Mouse (Mus musculus): ENCODE results near the gene Klrb1c. TPM values are rescaled to one million over a fixed set of nuclear protein-coding genes. Genes with fewer than 3 reads are reported as not detected.
"Not testable (repeated sequence)": the region's sequence is repeated elsewhere in the genome, so short reads cannot be mapped to it uniquely, and the experiment has no call there.

Klrb1c gene
- total RNA-seq, 2 experiments from 2014 or later: not detected

DNA sequence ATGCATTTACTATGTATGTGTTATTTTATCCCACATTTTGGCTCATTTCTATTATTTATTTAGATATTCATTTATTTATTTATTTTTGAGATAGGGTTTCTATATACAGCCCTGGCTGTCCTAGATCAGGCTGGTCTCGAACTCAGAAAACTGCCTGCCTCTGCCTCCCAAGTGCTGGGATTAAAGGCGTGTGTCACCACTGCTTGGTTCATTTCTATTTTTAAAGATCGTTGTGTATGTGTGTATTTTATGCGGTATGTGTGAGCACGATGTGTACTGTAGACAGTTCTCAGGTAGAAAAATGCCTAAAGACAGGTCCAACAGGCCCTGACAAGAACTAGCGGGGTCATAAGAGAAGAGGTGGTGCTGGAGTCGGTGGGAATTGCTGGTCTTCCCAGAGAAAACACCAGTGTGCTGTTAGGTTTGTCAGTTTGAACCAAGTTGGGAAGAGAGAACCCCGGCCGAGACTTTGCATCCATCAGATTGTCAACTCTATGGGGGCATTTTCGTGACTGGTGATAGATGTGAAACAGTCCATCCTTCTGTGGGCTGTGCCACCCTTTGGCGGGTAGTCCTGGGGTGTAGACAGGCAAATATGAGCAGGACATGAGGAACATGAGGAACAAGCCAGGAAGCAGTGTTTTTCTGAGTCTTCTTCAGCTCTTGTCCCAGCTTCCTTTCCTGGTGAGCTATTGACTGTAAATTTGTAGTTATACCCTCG lies 8.3 kb upstream of the Klrb1c start:
- no peak for TF ChIP-seq CTCF (IDR thresholded peaks at IDR 0.05)
- intact Hi-C loops (cut with DNase I): no loop called here
- DNase-seq (ENCODE audit: extremely low spot score in 1 of 2, low spot score in 2 of 2): no peak
- Histone ChIP-seq H3K4me3 (peak overlapping the region; percentile 72), H3K27ac (no peak overlapping the region)

GRCm38 (mm10) chr6:128796321-128796955 lies 7.4 kb upstream of the Klrb1c start:
- Histone ChIP-seq H3K27ac (no peak overlapping the region), H3K4me3 (no peak overlapping the region)
- intact Hi-C loops (cut with DNase I): no loop called here
- no peak for TF ChIP-seq CTCF (IDR thresholded peaks at IDR 0.05)
- DNase-seq (ENCODE audit: extremely low spot score in 1 of 2, low spot score in 2 of 2): no peak

GRCm38 (mm10) chr6:128793734-128794133 lies 4.7 kb upstream of the Klrb1c start:
- no peak for TF ChIP-seq CTCF (IDR thresholded peaks at IDR 0.05)
- Histone ChIP-seq H3K4me3 (no peak overlapping the region), H3K27ac (no peak overlapping the region)
- DNase-seq (ENCODE audit: extremely low spot score in 1 of 2, low spot score in 2 of 2): no peak
- intact Hi-C loops (cut with DNase I): no loop called here

- H3K27ac ChIP-seq; DNase-seq (ENCODE audit: extremely low spot score in 1 of 2, low spot score in 2 of 2); H3K4me3 ChIP-seq: not testable (repeated sequence)
- intact Hi-C loops (cut with DNase I): loop anchor here (2.0 kb wide), 1 partner anchor 166 kb away; no protein-coding TSS in a partner anchor
Measured at GRCm38 (mm10) chr6:128790491-128790994, 1.5 kb upstream of the Klrb1c start.

DNA sequence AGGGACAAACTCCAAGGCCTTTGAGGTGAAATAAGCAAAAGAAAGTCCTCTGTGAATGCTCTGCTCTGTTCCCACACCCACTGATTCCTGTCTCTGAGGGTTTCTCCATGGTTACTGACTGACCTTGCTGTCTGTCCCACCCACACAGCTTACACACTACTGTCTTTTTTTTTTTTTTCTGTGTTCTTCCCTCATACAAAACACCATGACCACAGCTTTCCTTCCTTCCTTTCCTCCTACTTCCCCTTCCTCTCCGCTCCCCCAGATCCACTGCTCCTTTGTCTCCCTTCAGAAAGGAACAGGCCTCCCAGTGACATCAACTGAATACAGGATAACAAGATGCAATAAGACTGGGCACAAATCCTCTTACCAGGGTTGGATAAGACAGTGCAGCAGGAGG lies 498 bp downstream of the Klrb1c start:
- intact Hi-C loops (cut with DNase I): no loop called here
- TF ChIP-seq CTCF (IDR thresholded peaks at IDR 0.05): no peak
- H3K27ac ChIP-seq: no peak overlapping the region
- H3K4me3 ChIP-seq: no peak overlapping the region
- DNase-seq (ENCODE audit: extremely low spot score in 1 of 2, low spot score in 2 of 2): no peak

DNA sequence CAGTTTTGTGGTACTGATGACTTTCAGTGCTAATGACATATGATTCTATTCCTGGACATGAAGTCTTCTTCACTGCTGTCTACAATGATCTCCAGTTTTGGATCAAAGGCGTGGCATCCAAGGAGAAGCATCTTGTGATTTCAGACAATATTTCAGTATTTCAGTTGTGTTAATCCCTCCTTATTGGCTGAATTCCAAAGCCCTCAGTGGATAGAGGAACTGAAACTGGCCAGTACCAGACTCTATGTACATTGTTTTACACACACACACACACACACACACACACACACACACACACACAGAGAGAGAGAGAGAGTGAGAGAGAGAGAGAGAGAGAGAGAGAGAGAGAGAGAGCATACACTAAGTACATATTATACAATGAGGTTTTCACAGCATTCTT lies 2.6 kb downstream of the Klrb1c start:
- DNase-seq (ENCODE audit: extremely low spot score in 1 of 2, low spot score in 2 of 2); intact Hi-C loops (cut with DNase I); H3K27ac ChIP-seq; H3K4me3 ChIP-seq: not testable (repeated sequence)

DNA sequence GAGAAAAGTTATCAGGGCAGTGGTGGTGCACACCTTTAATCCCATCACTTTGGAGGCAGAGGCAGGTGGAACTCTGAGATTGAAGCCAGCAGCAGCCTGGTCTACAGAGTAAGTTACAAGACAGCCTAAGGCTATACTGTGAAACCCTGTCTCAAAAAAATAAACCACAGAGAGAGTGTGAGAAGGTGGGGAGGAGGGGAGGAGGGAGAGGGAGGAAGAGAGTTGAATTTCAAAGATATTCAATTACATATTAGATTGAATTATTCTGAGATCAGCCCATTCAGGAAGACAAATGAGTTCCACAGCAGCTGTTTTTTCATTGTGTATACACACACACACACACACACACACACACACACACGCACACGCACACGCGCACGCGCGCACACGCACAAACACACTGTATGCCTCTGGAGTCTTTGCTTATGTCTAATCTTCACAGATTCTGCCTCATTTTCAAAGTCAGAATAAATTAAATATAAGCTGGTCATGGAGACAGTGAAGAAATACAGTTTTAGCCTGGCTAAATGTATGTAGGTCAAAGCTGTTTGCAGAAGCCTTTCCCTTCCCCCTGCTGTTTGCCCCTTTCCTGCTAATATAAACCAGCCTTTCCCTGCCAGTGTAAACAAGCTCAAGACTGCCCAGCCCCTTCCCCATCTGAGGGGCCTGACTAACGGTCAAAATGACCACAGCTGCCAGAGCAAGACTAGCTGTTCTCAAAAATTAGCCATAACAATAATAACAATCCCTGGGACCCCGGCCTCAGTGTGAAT lies 19.3 kb downstream of the Klrb1c start:
- no peak for DNase-seq (ENCODE audit: extremely low spot score in 1 of 2, low spot score in 2 of 2)
- Histone ChIP-seq H3K27ac (no peak overlapping the region), H3K4me3 (no peak overlapping the region)
- TF ChIP-seq CTCF (IDR thresholded peaks at IDR 0.05): no peak
- intact Hi-C loops (cut with DNase I): no loop called here

GRCm38 (mm10) chr6:128768047-128768446 lies 21.0 kb downstream of the Klrb1c start:
- Histone ChIP-seq H3K4me3 (no peak overlapping the region), H3K27ac (no peak overlapping the region)
- intact Hi-C loops (cut with DNase I): no loop called here
- DNase-seq (ENCODE audit: extremely low spot score in 1 of 2, low spot score in 2 of 2): no peak
- TF ChIP-seq CTCF (IDR thresholded peaks at IDR 0.05): no peak

GRCm38 (mm10) chr6:128766486-128767254 lies 22.3 kb downstream of the Klrb1c start:
- DNase-seq (ENCODE audit: extremely low spot score in 1 of 2, low spot score in 2 of 2): peak in 1 of 2 experiments; percentile 16
- not testable (repeated sequence) for H3K27ac ChIP-seq, H3K4me3 ChIP-seq
- intact Hi-C loops (cut with DNase I): loop anchor here (1.0 kb wide), 1 partner anchor 39 kb away; no protein-coding TSS in a partner anchor
- TF ChIP-seq CTCF (IDR thresholded peaks at IDR 0.05): peak; percentile 49

- TF ChIP-seq CTCF (IDR thresholded peaks at IDR 0.05): no peak
- H3K4me3 ChIP-seq: no peak overlapping the region
- intact Hi-C loops (cut with DNase I): no loop called here
- H3K27ac ChIP-seq: no peak overlapping the region
- no peak for DNase-seq (ENCODE audit: extremely low spot score in 1 of 2, low spot score in 2 of 2)
Measured at GRCm38 (mm10) chr6:128765211-128765610, 23.8 kb downstream of the Klrb1c start.

DNA sequence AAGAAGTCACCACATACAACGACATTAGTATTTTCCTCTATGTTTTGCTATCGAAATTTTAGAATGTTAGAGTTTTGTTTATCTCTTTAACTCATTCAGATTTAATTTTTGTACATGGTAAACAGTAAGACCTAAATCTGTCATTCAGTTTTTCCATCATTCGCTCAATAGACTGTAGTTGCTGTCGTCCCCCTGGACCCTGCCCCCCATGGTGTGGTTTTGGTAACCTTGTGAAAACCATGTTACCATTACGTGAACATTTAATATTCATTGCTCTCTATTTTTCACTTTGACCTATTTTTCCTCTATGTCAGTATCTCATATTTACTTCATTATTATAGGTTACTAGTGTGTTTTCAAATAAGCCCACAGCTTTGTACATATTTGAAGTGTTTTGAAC lies 24.4 kb downstream of the Klrb1c start:
- peak overlapping the region; percentile 50 for H3K27ac ChIP-seq
- H3K4me3 ChIP-seq: peak overlapping the region; percentile 33
- TF ChIP-seq CTCF (IDR thresholded peaks at IDR 0.05): no peak
- intact Hi-C loops (cut with DNase I): loop anchor here (1.0 to 5.0 kb wide), 3 partner anchors 38 to 768 kb away; partner anchors contain the start of gene Gabarapl1
- no peak for DNase-seq (ENCODE audit: extremely low spot score in 1 of 2, low spot score in 2 of 2)
